Mouse (Mus musculus) megakaryocyte, embryonic 14.5 days (primary cell): ENCODE results near the gene Serpinb1c.

ENCODE experiments used
- FLI1 ChIP-seq: IDR thresholded peaks from 2 replicates; pipeline ENCODE4 v1.6.1; 2012; ENCODE audit warnings: low read length, inconsistent platforms, mixed read lengths
- GATA1 ChIP-seq: IDR thresholded peaks from 3 replicates; pipeline ENCODE4 v1.6.1; 2012; ENCODE audit warnings: mixed read lengths, low read length, inconsistent platforms, borderline replicate concordance

GRCm38 (mm10) chr13:32833237-32833636 is 64.8 kb downstream of the Serpinb1c start:
- TF ChIP-seq GATA1 (no peak), FLI1 (no peak)
